Mouse (Mus musculus): ENCODE data around the gene Tmcc1.

Tmcc1 gene

DNA sequence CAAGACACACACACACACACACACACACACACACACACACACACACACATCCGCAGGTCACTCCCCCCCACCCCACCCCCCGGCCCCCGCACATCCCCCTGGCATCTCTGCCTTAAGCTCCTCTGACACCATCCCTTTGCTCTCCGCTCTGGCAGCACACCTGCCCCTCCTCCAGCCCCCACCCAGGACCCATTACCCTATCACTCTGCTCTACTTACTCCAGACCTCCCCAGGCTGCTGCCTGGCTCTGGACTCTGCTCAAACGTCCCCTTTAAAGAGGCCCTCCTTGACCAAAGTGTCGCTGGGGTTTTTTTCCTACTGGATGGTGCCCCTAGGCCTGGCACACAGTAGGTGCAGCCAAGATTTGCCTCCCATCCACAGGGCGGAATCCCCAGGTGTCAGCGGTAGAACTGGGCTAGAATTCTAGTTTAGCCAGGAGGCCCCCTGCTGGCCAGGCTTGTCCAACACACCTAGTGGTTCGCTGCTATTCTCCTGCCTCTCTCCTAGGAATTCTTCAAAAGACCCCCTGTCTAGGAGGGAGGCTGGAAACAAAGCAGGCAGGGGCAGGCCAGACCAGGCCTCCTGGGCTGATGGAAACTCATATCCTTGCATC is 185.6 kb downstream of the Tmcc1 start:
- peak; percentile 86 for DNase-seq

DNA sequence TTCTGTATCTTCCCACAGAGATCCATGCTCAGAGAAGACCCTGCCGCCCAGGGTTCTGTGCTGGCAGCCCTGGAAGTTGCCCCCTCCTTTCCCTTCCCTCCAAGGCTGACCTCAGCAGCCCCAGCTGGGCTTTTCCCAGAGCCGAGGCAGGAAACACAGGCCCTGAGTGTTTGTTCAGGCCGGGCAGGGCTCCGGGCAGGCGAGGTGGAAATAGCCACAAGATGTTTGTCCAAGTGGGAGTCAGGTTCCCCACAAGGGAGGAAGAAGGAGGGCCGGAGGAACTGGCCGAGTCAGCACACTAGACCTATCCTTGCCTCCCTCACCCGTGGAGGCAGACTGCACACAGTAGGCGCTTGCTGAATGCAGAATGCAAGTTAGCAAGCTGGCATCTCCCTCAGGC is 186.6 kb downstream of the Tmcc1 start:
- peak; percentile 47 for DNase-seq

DNA sequence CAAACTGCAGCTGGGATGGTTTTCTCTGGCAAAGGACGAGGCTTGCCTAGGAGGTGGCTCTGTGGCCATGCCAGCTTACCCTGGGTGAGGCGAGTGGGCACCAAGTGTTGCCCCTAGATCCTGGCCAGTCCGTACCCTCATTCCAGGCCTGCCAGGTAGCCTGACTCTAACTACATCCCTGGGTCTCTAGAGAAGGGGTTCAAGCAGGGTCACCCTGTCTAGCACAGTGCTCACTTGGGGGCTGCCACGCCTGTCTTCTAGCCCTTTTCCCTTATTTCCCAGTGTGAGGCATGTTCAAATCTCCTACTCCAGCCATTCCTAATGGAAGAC is 187.4 kb downstream of the Tmcc1 start:
- DNase-seq, result no peak

DNA sequence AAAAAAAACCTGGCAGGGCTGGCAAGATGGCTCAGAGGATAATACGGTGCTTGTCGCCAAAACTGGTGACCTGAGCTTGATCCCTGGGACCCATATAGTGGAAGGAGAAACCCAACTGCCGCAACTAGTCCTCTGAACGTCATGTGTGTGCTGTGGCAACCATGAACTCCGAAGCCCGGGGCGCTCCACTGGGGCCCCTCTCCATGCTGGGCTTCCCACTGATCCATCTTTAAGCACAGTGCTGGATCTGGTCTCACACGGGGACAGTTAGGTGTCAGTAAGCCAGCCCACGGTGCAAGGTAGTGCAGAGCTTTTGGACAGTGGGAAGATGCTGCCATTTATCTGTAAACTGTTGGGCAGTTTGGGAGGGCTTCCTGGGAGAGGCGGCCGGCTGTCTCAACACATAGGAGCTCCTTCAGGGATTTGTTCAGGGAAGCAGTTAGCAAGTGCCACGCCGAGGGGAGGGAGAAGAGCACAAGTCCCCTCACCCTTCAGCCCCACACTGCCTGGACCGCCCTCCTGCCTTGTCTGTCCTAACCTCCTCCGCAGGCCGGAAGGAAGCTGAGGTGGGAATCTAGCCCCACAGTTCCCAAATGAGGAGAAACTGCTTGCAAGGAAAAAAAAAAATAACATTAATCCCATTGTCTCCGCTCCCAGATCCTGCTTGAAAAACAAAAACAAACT is 187.9 kb downstream of the Tmcc1 start:
- no peak for DNase-seq

DNA sequence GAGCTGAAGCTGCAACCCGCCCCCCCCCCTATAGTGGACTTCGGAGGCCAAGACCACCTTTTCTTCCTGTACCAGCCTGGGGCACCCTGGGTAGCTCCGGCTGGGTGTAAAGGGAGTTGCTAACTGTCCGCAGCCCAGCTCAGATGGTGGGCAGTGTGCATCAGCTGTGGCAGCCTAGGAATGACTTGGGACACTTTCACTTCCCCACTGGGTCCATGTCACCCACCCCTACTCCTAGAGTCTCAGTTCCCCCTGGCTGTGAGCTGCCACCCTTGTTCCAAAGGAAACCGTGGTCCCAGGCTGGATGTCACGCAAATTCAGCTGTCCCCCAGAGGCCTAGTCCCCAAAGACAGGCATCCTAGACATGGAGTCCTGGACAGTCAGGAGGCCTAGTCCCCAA is 188.6 kb downstream of the Tmcc1 start:
- DNase-seq, result no peak

DNA sequence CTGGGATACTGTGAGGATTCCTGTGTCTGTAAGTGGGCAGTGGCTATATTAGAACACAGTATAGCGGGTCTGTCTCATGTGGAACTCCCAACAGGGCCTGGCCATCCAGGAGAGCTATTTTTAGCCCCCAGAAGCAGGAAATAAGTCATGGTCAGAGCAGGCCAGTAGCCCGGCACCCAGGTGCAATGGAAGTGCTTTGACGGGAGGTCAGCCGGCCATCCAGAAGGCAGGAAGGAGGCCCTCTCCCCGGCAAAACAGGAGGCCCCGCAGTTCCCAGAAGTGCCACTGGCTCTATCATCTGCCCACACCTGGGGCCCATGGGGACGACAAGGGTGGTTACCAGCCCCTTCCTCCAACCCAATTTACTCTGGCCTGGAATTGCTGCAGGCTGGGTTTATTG is 189.2 kb downstream of the Tmcc1 start:
- no peak for DNase-seq

DNA sequence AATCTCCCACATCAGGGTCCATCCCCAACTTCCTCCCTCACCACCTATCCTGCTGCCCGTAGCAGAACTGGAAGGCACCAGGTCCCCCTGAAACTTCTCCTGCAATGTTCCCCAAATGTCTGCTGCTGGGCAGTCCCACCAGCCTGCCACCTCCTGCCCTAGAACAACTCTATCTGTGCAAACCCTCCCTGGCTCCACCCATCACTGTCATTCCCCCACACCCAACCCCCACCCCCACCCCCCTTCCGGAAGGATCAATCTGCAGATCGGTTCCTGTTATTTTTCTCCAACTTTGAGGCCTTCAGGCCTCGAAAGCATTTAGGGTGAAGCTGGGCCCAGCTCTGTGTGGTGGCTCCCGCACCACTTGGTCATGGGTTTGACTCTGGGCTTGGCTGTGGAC is 189.8 kb downstream of the Tmcc1 start:
- no peak for DNase-seq

DNA sequence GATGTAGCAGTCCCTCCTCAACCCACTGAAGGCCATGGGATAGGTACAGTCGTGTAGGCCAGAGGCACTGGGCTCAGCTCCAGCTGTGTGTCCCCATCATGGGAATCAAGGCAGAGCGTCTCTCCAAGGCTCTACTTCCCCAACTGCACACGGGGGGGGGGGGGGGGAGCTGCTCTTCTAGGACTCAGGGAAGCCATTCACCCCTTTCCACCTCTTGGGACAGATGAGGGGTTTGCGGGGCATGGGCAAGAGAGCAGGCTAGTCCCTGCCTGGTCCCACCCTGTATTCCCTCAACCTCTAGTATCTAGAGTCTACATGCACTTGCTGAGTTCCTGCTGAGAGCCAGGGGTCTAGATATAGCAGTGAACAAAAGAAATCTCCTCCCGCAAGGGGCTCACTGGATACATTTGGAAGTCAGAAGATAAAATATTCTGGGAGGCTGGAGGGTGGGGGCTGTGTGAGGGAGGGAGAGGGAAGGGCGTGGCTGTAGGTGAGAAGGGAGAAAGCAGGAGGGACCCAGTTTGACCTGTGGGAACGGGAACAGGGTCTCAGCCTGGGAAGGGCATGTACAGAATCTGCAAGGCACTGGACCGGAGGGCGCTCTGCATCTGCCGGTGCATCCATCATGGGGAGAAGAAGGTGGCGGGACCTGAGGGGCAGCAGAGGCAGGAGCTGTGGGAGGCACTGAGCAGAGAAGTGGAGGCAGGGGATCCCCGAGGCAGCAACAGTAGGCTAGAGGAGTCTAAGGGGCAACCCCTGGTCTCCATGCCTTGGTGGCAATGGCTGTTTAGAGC is 190.8 kb downstream of the Tmcc1 start:
- no peak for DNase-seq

DNA sequence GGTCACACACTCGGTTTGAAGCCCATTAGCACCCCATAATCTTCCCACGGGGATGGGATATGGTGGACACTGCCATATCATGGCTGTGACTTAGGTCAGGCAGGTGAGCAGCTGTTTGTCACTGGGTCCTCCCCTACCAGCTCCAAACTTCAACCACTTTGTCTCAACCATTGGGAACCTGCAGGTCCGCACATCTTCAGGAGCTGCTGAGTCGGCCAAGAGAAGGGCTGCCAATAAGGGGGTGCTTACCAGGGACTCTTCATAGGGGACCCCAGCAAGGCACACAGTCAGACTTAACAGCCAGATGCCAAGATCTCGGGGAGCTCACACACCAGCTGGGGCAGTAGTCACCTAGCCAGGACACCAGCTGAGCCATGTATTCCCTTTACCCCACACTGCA is 192.4 kb downstream of the Tmcc1 start:
- DNase-seq, result no peak

DNA sequence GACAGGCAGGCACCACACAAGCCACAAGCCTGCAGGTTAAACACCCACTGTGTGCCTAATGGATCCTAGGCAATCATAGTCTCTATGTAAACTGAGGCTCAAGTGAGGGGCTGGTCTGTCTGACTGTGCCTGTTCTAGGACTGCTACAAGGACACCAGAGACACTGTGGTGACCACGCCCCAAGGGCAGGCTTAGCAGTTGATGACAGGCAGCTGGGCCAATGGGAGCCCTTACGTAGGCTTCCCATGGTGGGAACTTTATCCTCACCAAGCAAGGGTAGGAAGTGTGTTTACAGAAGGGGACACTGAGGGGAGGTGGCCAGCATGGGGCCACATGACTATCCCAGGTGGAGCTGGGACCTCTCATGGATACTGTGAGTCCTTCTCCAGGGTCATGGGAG is 194.1 kb downstream of the Tmcc1 start:
- no peak for DNase-seq

DNA sequence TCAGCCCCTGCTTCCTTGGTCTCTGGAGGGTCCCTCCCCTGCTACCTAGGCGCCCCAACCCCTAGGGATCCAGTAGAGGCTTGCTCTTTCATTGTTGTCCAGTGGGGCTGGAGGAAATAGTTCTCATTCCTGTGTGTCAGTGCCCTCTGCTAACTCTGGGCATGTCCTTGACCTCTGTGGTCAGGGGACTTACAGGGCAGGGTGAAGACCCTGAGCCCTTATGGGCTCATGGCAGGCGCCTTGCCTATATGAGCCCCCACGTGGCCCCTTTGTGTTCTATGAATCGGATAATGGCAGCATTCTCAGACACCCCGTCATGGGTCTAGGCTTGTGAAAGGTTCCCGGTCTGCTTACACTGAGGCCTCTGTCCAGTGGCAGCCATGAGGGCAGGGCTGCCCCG is 194.5 kb downstream of the Tmcc1 start:
- no peak for DNase-seq

DNA sequence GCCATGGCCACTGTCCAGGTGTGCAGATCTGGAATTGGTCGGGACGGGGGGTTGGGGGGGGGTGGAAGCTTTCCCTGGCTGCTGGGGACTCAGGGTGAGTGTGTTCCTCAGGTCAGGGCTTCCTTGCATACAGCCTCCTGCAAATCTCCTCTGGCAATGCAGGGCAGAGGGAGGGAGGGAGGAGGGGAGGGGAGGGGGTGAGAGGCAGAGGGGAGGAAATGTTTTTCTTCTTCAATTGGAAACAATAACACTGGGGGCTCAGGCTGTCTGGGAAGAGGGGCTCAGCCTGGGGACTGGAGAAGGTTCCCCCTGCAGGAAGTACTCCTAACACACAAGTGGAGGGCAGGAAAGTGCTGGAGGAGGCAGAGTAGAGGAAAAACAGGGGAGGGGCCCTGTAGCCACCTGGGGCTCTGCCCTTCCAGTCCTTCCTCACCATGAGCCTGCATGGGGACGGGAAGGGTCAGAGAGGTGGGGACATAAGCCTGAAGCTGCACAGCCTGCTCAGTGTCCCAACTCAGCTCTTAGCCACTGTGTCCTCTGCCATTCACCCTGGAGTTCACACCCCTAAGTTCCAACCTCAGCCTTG is 195.5 kb downstream of the Tmcc1 start:
- peak; percentile 41 for DNase-seq

DNA sequence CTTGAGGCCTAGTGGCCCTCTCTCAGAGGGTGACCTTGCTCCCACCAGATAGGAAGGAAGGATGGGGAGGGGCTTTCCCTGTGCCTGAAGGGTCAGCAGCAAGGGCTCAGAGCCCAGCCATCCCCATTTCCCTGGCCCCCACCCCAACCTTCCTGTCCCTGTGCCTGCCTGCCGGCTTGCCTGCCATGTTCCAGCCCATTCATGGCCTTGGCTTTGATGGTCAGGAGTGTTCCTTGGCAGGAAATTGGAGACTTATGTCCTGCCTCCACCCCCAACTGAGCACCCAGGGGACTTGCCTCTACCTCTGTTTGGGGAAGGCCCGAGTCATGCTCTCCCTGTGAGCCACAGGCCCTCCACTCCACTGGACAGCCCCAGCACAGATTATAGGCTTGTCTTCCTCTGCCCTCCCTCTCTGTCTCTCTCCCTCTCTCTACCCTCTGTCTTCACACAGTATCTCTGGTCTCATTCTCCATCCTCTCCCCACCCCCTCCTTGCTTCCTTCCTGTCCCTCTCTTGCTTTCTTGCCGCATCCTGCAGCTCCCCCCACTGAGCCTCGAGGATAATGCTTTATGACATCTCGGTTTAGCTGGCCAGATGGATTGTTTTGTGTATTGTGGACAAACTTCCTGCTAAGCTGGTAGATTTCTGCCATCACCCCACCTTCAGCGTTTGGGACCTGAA is 197.0 kb downstream of the Tmcc1 start:
- peak; percentile 41 for DNase-seq

DNA sequence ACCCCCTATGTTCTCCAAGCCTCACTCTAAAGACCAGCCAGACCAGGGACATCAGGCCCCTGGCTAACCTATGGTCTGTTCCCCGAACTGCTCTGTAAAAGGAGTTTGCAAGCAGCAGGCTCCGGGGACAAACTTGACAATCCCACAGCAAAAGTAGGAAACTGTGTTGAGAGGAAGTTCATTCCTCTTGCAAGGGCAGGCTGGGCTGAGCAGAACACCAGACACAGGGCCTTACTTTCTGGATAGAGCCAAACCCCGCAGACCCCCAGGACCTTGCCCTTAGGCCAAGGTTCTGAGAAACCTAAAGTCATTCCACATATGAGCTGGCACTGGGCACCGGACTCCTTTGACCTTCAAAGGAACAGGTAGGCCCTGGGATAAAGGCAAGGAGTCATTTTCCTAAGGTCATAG is 197.8 kb downstream of the Tmcc1 start:
- DNase-seq, result no peak

DNA sequence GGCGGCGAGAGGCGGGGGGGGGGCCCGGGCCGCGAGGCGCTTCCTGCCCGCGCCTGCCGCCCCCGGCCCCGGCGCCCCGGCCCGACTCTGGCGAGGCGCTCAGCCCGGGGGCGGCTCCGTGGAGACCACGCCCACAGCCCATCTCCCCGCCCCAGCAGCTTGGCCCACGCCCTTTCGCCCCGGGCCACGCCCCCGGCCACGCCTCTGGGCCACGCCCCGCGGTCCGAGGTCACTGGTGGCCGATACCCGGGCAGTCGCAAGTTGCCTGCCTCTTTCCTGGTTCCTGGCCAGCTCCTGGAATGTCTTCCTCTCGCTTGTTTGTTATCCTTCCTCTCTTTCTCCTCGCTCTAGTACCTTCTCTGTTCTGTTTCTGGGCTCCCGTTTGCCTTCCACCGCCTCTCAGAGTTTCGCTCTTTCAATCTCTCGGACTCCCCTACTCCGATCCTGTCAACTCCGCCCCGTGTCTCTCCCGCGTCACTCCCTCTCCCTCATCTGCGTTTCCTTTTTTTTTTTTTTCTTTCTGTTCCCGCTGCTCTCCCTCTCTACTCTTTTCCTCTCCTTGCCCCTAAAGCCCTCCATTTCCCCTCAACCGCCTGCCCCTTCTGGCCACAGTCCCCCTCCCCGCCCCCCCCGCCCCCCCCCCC is 198.3 kb downstream of the Tmcc1 start, which contains the start of gene Plxnd1:
Gene Plxnd1, minus strand, starts transcription at position 129 of the 644 bp plus-strand sequence.
- peak; percentile 92 for DNase-seq

DNA sequence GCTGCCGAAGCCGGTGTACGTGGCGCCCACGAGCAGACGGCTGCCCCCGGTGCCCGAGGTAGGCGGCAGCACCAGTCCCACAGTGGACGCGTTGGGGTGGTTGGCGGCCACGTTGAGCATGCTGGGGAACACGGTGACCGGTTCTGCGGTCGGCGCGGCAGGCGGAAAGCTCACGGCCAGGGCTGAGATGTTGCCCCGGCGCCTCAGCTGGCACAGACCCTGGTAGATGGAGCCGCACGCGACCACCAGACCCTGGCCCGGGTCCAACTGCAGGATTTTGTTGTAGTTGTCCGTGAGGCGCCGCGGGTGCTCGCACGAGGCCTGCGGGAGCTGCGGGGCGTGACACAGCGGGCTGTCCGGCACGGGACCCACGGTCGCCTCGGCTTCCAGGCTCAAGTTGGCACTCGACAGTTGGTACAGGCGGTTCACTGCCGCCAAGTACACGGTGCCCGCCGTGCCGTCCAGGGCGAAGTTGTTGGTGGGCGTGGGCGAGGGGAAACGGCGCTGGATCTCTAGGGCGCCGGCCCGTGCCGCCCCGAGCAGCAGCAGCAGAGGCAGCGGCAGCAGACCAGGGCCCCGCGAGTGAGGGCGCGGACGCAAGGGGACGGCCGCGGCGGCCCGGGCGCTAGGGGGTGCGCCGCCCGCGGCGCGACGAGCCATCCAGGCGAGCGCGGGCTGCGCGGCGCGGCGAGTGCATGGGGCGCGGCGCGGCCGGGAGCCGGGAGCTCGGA is 199.0 kb downstream of the Tmcc1 start:
- DNase-seq, result no peak

DNA sequence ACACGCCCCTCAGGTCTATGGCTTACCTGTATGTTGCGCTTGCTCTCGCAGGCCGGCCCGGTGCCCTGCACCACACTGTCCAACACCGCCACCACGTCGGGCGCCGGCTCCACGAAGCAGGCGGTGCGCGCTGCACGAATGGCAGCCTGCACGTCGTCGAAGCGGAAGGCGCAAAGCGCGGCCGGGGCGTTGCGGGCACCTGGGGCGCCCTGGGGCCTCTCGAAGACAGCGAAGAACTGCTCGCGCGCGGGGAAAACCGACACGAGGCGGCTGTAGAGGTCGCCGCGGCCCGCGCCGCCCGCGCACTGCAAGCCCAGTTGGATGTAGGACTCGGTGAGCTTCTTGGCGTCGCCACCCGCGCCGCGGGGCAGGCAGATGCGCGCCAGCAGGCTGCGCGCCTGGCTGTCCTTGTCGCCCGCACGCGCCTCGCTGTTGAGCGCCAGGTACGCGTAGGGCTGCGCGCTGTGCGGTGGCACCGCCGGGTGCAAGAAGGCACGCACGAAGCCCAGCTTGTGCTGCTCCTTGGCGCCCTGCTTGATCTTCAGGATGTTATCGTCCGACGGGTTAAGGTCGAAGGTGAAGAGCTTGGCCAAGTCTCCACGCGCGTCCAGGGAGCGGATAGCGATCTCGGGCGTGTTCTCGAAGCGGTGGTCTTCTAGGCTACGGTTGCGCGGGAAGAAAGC is 199.7 kb downstream of the Tmcc1 start:
- DNase-seq, result no peak

DNA sequence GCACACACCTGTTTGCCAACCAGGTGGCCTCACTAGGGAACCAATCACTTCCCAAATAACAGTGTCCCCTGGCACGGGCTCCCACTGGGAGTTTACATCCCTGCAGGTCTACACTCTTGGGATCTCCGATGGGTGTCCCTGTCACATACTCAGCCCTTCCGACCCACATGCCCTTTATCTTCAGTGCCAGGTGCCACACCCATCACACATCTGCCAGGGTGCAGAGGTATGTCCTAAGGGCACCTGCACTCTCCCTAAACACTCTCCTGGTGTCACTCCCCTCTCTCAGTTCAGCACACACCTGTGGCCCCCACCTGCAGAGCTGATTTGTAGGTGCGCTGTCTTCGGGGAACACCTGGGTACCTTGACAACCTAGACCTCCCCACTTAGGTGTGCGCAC is 200.3 kb downstream of the Tmcc1 start:
- no peak for DNase-seq

DNA sequence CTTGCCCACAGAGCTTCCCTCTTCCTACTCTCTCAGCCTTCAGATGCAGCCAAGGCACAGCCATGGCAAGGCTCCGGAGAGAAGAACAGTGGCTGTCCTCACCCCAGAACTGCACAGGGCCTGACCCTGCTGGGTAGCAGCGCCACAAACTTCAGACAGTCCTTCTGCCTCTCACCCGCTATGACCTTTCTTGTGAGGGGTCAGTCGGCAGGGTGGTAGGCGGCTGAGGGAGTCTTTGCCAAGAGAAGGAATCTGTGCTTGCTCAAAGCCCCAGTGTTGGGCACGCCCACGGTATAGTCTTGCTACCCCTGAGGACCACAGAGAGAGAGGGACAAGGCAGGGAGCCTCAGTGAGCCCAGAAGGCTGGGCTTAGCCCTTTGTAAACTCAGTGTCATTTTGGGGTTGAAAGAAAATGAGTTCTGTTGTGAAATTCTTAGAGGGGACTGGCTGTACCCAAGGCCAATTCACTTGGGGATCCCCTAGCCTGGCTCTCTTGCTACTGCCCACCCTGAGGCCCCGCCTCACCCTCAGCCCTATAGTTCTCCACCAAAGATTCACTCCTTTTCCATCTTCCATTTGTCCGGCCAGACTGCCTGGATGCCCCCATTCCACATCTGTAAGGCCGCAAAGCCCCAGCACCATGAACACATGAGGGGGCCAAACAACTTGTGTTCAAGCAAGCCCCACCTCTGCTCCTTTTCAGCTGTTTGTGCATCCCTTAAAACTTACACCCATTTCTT is 201.2 kb downstream of the Tmcc1 start:
- DNase-seq, result no peak

DNA sequence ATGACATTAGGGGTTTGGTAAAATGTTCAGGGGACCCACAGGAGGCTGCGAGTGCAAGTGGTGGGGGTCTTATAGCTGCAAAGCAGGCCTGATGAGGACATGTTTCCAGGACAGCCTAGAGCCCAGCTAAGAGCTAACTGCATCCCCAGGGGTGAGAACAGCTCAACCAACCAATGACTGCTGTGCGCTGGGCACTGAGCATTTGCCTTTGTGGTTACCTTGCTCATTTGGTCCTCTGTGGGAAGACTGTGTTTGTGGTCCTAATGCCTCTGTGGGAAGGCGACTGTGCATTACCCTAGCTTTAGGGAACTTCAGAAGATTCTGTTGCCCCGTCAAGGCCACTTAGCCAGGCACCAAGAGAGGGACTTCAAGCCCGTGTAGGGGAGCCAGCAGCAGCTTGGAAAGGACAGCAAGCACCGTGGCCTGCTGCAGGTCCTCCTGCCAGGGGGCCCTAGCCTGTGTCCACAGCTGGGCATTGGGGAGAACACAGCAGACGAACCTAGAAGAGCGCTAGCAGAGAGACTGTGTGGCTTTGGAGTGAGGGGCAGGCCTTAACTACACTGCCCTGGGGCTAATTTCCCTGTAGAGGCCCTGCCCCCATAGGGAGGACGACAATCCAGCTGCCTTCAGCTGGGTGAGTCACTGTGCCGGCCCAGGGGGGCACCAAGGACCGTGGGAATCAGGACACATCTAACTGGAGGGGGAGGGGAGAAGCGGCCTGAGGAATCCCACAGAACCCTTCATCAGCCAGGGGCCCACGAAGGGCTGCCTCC is 202.0 kb downstream of the Tmcc1 start:
- peak; percentile 54 for DNase-seq

All from embryo, embryonic 11 days (tissue).